Mouse (Mus musculus) urinary bladder, postnatal 25 days (tissue): ENCODE data around the gene Nup133.
A peak's percentile ranks its signal among the peaks of the same experiment; 100 is the strongest.

Experiments used
- DNase-seq: peaks from one replicate; pipeline ENCODE4 v3.0.0; 2022; ENCODE audit warnings: low spot score

The Nup133 gene

GRCm38 (mm10) chr8:123950077-123950802 is 1.2 kb upstream of the Nup133 start:
- DNase-seq = peak; percentile 51

- no peak for DNase-seq
Measured at GRCm38 (mm10) chr8:123949686-123949986, 571 bp upstream of the Nup133 start.

DNA sequence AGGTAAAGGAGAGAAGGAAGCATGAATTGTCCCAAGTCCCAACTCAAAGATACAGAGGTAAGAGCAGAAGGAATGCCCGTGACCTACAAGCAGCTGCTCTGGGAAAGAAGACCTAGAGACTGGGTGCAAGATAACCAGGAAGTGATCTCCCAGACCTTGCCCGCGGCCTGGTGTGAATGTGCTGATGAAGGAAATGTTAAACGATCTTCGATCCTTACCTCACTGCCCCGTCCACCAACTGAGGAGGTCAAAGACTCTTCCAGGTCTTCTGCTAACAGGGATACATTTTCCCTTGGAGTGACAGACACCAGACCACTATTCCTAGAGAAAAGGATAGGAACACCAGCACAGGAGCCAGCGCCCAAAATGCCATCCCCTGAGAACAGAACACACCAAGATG is 20.0 kb downstream of the Nup133 start:
- no peak for DNase-seq

GRCm38 (mm10) chr8:123925671-123926070 is 23.4 kb downstream of the Nup133 start:
- DNase-seq = no peak

DNA sequence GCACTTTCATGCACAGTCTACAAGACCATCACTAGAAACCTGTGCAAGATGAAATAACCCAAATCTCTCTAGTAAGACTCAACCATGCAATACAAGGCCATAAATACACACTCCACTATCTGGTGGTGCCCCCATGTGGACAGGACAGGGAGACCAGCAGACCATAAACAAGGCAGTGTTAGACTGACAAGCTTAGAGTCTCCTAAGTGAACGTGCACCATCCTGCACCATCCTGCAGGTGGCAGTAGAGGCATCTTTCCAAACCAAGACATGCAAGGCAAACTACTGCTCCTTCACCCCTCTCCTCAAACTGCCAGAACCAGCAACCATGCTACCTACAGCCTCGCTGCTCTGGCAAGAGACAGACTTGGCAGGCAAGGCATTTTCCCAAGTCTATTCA is 24.3 kb downstream of the Nup133 start:
- DNase-seq = peak; percentile 70

DNA sequence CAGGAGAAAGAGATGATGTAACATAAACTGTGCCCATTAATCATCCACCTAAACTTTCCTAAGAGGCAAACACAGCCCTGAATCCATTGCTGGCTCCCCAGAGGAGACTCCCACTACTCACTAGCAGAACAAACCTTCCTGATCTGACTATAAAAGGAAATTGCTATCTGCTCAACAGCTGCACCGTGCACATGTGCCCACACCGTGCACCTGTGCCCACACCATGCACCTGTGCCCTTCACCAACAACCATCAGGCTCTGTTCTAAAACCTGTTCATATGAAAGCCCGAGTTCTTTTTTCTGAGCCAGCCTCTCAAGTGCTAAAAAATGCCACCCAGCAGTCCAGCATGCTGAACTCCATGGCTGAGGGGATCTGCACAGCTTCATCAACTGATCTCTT is 34.4 kb downstream of the Nup133 start:
- DNase-seq = no peak

- no peak for DNase-seq
Measured at GRCm38 (mm10) chr8:123912265-123912664, 36.8 kb downstream of the Nup133 start.

GRCm38 (mm10) chr8:123907604-123908003 is 41.5 kb downstream of the Nup133 start:
- DNase-seq = no peak

- DNase-seq = no peak
Measured at GRCm38 (mm10) chr8:123902653-123903052, 46.4 kb downstream of the Nup133 start.

- no peak for DNase-seq
Measured at GRCm38 (mm10) chr8:123899366-123899765, 49.7 kb downstream of the Nup133 start.

DNA sequence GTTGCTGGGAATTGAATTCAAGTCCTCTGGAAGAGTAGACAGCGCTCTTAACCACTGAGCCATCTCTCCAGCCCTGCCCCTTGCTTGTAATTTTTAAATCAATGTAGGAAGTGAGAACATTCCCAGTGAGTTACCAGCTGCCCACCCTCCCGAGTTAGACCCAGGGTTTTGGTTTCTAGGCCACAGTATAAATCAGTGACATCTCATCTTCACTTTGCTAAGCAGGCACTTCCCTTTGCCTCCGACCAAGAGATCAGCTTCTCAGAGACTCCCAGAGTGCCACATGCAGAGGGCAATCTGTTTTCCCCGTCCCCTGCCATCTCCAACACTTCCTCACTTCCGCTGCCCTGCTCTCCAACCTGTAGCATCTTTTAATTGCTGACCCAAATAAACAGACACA is 50.5 kb downstream of the Nup133 start:
- no peak for DNase-seq

- no peak for DNase-seq
Measured at GRCm38 (mm10) chr8:123896774-123897173, 52.3 kb downstream of the Nup133 start.

DNA sequence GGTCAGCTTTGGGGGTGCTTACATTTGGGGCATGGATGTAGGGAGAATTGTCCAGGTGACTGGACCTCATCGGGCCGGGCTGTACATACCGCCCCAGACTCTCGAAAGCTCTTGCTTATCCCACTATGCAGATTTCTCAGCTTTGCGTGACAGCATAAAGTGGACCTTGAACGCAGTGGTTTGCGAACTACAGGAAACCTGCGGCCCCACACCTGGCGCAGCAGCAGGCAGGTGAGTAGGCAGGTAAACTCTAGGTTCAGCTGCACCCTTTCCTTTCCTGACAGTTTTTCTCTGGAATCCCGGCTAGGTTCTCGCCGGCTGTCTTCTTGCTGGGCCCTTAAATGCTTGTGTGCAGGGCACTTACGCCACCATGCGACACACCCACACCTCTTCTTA is 52.7 kb downstream of the Nup133 start:
- no peak for DNase-seq

DNA sequence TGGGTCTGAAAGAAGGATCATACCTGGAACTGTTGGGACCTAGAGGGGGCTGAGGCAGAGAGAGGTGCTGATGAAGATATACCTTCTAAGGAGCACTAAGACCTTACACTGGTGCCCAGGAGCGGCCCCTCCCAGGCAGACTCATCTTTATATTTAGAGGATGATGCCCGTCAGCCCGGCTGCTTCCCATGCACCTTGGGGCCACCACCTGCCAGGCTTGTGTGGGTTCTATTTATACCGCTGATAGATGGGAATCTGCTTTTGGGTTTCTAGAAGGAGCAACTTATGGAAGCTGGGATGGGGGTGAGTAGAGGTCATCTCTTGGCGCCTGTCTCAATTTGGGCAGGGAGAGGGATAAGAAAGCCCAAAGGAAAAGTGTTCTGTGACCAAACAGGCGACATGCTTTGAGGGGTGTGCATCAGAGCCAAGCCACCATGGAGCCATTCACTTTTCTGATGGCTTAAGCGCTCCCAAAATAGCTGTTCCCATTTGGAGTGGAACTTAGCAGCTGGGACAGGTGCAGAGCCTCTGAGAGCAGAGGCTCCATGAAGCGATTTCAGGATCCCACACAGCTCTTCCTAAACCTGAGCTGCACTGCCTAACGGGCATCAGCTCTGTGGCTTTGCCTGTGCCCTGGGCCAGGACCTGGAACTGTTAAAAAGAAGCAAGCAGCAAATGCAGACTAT is 53.2 kb downstream of the Nup133 start:
- no peak for DNase-seq

DNA sequence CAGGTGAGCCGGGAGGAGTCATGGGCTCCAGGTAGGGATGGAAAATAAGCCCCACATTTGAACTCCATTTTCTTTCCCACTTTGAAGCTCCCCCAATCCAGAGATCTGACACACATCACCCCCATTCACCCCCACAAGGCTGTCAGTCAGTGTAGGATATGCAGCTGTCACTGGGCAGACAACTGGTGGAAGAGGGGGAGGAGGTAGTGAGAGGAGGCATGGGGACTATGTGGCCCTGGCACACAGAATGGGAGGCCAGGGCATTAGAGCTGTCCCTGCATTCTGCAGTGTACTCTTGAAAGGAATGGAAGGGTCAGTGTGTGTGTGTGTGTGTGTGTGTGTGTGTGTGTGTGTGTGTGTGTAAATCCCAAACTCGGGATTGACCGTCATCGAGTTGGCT is 53.8 kb downstream of the Nup133 start:
- no peak for DNase-seq

DNA sequence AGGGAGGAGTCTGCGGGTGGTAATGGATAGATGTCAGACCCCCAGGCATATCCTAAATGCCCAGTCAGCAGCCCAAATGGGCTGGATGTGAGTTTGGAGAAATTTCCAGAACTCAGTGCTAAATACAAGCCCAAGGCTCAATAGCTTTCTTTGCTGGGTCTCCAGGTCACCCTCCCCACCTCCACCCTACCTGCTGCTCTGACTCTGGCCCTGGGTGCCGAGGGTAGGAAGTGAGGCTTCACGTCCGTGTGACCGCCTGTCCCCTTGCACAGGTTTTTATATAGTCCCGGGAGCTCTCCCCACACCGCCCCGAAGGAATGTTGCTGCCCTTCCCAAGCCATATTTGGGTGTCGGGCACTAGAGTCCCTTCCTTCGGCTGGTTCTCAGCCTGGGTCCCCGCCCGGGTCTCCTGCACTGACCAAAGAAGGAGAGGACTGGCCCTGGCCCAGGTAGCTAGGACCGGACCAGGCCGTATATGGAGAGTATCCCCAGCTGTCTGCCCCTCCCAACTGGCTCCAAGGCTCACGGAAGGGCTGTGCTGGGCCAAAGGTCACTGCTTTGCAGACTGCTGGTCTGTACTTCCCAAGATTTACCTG is 54.5 kb downstream of the Nup133 start, which contains the start of gene Acta1:
Gene Acta1, minus strand, starts transcription at position 250 of the 596 bp plus-strand sequence.
- DNase-seq = no peak

DNA sequence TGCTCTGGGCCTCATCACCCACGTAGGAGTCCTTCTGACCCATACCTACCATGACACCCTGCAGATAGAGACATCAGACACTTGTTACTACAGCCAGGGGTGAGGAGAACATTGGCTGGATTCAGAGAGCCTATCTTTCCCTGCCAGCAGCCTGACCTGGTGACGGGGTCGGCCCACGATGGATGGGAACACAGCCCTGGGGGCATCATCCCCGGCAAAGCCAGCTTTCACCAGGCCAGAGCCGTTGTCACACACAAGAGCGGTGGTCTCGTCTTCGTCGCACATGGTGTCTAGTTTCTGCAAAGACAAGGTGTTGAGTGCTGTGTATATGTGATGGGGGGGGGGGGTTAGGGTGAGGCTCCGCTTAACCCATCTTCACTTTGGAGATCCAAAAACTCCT is 55.7 kb downstream of the Nup133 start:
- no peak for DNase-seq

GRCm38 (mm10) chr8:123892586-123893155 is 56.4 kb downstream of the Nup133 start:
- no peak for DNase-seq

GRCm38 (mm10) chr8:123891883-123892585 is 57.0 kb downstream of the Nup133 start:
- DNase-seq = no peak

DNA sequence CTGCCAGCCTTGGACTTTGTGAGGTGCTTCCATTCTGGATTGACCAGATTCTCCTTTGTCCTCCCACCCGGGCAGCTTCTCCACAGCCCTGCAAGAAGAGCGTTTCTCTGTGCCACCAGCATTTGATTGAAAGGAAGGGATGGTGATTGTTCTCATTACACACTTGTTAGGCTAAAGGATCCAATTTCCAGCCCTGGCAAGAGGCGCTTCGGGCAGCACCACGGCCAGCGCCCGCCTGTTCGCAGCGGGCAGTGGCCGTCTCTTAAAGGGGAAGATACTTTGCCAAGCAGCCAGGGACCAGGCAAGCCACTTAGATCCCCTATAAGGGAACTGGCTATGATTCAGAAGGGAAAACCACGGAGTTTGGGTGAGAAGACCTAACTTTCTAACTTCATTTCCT is 57.8 kb downstream of the Nup133 start:
- DNase-seq = peak; percentile 23

- no peak for DNase-seq
Measured at GRCm38 (mm10) chr8:123889797-123890196, 59.3 kb downstream of the Nup133 start.

DNA sequence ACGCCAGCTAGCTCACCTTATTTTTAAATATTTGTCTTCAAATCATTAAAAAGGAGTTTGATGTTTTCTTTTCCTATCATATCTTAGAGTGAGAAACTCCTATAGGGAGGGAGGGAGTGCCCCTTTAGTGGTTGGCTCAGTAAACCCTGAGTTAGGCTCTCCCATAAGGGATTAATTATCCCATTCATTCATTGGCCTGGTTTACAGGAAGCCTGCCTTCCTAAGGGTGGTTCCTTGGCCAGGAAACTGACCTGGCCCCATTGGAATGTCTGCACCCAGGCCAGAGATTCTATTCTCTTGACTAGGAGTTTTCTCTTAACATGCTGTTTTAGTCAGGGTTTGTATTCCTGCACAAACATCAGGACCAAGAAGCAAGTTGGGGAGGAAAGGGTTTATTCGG is 61.1 kb downstream of the Nup133 start:
- no peak for DNase-seq

DNA sequence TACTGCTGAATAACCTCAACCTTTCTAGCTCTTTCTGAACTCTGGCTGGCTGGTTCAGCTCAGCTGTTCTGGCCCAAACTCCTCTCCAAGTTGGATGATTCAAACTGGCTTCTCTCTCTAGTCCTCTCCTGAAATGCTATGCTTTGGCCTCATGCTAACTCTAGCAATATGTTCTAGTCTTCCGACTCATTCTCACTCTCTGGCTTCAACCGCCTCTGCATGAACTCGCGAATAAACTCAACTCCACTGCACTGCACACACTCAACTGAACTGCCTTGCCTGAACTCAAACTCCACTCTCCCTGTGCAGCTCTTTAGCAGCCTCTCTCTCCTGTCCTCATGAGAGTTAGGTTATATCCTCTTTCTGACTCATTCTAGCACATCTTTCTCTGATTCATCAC is 61.9 kb downstream of the Nup133 start:
- no peak for DNase-seq
